Mouse (Mus musculus) forebrain, embryonic 10.5 days (tissue): ENCODE measurements around the gene Tm4sf19. TPM values are rescaled to one million over a fixed set of nuclear protein-coding genes. Genes with fewer than 3 reads are reported as not detected.

Source experiments
- DNase-seq: peaks from one replicate; pipeline ENCODE4 v3.0.0-alpha.2; 2017; ENCODE audit warnings: low spot score; ENCODE audit errors: extremely low spot score
- H3K27ac ChIP-seq: fragments of 300-500 bp; sonication (generic); 2 replicates; pipeline ENCODE4 v1.5.1; 2016; ENCODE audit warnings: mild to moderate bottlenecking
- H3K27me3 ChIP-seq: fragments of 300-500 bp; sonication (generic); 2 replicates; pipeline ENCODE4 v1.6.1; 2016; ENCODE audit warnings: mild to moderate bottlenecking; ENCODE audit not compliant: poor library complexity, severe bottlenecking
- H3K36me3 ChIP-seq: fragments of 300-500 bp; sonication (generic); replicated peaks from 2 replicates; pipeline ENCODE4 v1.6.1; 2016; ENCODE audit warnings: mild to moderate bottlenecking, moderate library complexity
- H3K4me1 ChIP-seq: fragments of 300-500 bp; sonication (generic); 2 replicates; pipeline ENCODE4 v1.6.1; 2016
- H3K4me3 ChIP-seq: fragments of 300-500 bp; sonication (generic); 2 replicates; pipeline ENCODE4 v1.5.1; 2016; ENCODE audit warnings: mild to moderate bottlenecking, moderate library complexity
- H3K9me3 ChIP-seq: fragments of 300-500 bp; sonication (generic); 2 replicates; pipeline ENCODE4 v1.6.1; 2016; ENCODE audit warnings: mild to moderate bottlenecking, moderate library complexity
- WGBS: fragments of 180-500 bp; shearing (Covaris S2); methylation state at CpG from one replicate; pipeline ENCODE4 v1.1.7; 2016; 5-methylcytosine and 5-hydroxymethylcytosine counted together
- polyA plus RNA-seq: library from polyadenylated mRNA; unstranded; fragments of >200 nt; fragmentation: Nextera tagmentation; extraction: Ambion mirVana; gene quantifications from 2 replicates; pipeline ENCODE4 v1.2.1, GENCODE M21; 2016

Gene Tm4sf19
- polyA plus RNA-seq, 1 experiment from 2014 or later, result not detected

DNA sequence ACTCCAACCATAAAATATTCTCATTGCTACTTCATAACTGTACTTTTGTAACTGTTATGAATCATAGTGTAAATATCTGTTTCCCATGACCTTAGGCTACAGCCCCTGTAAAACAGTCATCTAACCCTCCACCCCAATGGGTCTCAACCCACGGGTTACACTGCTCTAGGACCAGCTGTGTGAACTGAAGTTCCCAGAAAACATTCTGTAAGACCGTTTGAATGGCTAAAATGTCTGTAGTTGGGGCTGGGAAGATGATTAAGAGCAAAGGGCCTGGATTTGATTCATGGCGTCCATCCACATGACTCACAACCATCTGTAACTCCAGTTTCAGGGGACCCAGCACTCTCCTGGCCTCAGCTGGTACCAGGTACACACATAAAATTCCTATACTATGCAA is 2.1 kb upstream of the Tm4sf19 start:
- DNase-seq, result no peak
- Histone ChIP-seq H3K4me3 (no peak overlapping the region), H3K27me3 (no peaks in the 10 kb centered on the region), H3K36me3 (peaks cover 9% of the 10 kb centered on the region), H3K27ac (no peak overlapping the region), H3K9me3 (no peaks in the 10 kb centered on the region), H3K4me1 (peaks cover 15% of the 10 kb centered on the region; the same call in 1 of the 2 replicates)
- 84% methylated on average over 3 of the region's 3 CpGs for WGBS

DNA sequence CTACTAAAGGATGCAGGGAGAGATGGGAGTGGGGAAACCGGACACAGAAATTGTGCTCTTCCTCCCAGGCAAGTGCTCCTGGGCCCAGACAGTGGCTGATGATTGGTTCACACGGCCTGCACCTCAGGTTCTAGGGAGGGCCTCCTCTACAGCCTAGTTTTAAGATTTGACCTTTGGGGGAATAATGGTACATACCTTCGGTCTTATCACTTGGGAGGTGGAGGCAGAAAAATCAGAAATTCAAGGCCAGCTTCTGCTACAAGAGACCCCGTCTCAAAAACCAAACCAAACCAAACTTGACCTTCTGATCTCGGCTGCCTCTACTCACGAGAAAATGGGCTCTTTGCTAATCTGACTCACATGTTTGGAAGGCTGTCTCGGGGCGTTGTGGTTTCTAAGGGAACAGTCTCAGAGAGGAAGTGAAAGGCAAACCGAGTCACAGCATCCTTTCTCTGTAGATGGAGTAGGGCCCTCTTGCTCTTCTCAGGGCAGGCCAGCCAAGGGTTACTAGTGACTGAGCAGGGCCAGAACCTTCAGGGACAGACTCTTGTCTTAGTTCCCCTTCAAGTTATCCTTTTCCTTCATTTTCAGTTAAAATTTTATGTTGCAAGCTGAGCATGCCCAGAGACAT is 1.1 kb downstream of the Tm4sf19 start:
- Histone ChIP-seq H3K36me3 (no peaks in the 10 kb centered on the region), H3K27ac (no peak overlapping the region), H3K4me1 (0 out of 2 replicates have a peak, but pooled peaks cover 2% of the 10 kb centered on the region), H3K9me3 (no peaks in the 10 kb centered on the region), H3K27me3 (no peaks in the 10 kb centered on the region), H3K4me3 (no peak overlapping the region)
- DNase-seq, result no peak
- 77% methylated on average over 9 of the region's 9 CpGs for WGBS

DNA sequence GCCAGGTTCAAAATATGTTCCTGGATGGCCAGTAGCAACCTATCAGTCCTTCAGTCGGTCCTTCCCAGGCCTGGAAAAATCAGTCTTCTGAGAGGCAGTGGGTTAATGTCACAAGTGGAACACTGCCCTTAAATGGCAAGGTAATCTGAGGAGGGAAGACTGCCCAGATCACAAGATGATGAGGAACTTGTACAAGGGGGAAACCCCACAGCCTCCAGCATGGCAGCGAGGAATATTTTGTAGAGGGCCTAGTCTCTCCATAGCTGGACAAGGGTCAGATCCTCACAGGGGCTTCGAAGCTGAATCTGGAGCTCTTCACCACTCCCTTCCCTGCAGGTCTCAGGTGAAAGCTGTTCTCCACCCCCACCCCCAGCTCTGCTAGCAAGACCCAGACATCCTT is 2.5 kb downstream of the Tm4sf19 start:
- no peak overlapping the region for H3K27ac ChIP-seq
- no peaks in the 10 kb centered on the region for H3K4me1 ChIP-seq
- no peak for DNase-seq
- H3K4me3 ChIP-seq, result no peak overlapping the region
- H3K9me3 ChIP-seq, result no peaks in the 10 kb centered on the region
- WGBS, result 91% methylated on average over 3 of the region's 3 CpGs
- no peaks in the 10 kb centered on the region for H3K27me3 ChIP-seq
- no peaks in the 10 kb centered on the region for H3K36me3 ChIP-seq

DNA sequence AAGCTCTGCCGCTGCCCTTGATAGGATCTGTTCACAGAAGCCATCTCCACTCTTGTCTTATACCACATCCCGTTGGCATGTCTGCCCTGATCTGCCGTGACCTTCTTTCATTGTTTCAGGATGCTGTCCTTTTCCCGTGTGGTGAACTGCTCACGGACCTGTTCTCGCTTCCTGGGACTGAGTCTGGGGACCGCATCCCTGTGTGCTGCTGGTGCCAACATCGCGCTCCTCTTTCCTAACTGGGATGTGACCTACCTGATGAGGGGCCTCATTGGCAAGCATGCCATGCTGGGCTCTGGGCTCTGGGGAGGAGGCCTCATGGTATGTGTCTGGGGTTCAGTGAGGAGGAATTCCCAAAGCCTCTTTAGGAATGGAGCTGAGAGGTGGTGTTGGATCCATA is 5.4 kb downstream of the Tm4sf19 start:
- Histone ChIP-seq H3K9me3 (no peaks in the 10 kb centered on the region), H3K4me1 (no peaks in the 10 kb centered on the region), H3K27ac (no peak overlapping the region), H3K4me3 (no peak overlapping the region), H3K36me3 (no peaks in the 10 kb centered on the region), H3K27me3 (no peaks in the 10 kb centered on the region)
- 91% methylated on average over 9 of the region's 9 CpGs for WGBS
- no peak for DNase-seq

DNA sequence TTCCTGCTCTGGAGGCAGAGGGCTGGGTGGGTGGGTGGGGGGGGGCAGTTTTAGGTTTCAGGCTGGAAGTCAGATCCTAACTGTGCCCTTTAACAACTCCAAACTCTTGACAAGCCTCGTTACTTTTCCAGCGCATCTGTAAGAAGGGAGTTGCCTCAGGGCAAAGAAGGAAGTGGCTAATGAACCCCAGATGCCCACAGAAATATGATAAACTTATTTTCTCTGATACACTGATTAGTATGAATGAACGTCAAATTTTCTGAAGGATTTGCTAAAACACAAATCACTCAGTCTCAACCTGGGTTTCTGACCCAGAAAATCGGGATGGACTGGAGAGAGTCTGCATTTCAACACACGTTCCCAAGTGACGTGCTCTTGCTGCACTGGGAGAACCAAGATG is 6.4 kb downstream of the Tm4sf19 start:
- Histone ChIP-seq H3K36me3 (no peaks in the 10 kb centered on the region), H3K4me1 (no peaks in the 10 kb centered on the region), H3K4me3 (no peak overlapping the region), H3K9me3 (no peaks in the 10 kb centered on the region), H3K27ac (no peak overlapping the region), H3K27me3 (no peaks in the 10 kb centered on the region)
- WGBS, result 78% methylated on average over 6 of the region's 6 CpGs
- DNase-seq, result no peak

DNA sequence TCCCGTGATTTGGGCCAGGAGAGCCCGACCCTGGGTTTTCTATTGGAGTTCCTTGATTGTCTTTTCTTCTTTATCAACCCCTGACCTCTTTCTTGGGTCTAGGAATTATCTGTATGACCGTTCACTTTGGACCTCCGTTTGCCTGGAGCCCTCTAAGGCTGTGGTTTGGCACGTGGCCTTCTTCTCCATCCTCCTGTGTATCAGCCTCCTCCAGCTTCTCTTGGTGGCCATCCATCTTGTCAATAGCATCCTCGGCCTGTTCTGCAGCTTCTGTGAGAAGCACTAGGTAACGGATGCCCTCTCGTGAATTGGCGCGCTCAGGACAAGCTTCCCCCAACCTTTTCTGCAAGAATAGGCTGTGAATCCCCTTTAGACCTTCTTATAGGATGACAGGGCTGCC is 7.4 kb downstream of the Tm4sf19 start:
- no peak overlapping the region for H3K4me3 ChIP-seq
- no peaks in the 10 kb centered on the region for H3K4me1 ChIP-seq
- H3K9me3 ChIP-seq, result no peaks in the 10 kb centered on the region
- H3K27me3 ChIP-seq, result no peaks in the 10 kb centered on the region
- no peak overlapping the region for H3K27ac ChIP-seq
- DNase-seq, result no peak
- H3K36me3 ChIP-seq, result no peaks in the 10 kb centered on the region
- WGBS, result 85% methylated on average over 10 of the region's 10 CpGs

DNA sequence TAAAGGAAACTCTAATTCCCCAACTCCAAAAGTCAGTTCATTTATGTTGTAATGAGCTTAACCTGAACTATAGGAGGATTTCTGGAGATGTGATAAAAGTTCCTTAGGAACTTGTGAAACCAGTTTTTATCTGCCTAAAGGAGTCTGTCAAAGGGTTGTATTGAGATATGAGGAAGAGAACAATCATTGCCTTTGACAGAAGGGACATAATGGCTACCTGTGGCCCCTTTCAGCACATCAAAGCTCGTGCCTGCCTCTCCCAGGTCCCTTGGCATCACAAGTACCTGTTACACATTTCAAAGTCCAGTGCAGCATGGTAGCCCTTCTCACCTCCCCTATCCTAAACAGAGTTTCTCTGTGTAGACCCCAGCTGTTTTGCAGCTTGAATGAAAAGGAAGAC is 17.2 kb downstream of the Tm4sf19 start:
- WGBS, result 55% methylated on average over 1 of the region's 1 CpGs
- no peak for DNase-seq
- Histone ChIP-seq H3K27me3 (no peaks in the 10 kb centered on the region), H3K36me3 (no peaks in the 10 kb centered on the region), H3K4me3 (no peak overlapping the region), H3K27ac (no peak overlapping the region), H3K9me3 (no peaks in the 10 kb centered on the region), H3K4me1 (peaks cover 14% of the 10 kb centered on the region)

DNA sequence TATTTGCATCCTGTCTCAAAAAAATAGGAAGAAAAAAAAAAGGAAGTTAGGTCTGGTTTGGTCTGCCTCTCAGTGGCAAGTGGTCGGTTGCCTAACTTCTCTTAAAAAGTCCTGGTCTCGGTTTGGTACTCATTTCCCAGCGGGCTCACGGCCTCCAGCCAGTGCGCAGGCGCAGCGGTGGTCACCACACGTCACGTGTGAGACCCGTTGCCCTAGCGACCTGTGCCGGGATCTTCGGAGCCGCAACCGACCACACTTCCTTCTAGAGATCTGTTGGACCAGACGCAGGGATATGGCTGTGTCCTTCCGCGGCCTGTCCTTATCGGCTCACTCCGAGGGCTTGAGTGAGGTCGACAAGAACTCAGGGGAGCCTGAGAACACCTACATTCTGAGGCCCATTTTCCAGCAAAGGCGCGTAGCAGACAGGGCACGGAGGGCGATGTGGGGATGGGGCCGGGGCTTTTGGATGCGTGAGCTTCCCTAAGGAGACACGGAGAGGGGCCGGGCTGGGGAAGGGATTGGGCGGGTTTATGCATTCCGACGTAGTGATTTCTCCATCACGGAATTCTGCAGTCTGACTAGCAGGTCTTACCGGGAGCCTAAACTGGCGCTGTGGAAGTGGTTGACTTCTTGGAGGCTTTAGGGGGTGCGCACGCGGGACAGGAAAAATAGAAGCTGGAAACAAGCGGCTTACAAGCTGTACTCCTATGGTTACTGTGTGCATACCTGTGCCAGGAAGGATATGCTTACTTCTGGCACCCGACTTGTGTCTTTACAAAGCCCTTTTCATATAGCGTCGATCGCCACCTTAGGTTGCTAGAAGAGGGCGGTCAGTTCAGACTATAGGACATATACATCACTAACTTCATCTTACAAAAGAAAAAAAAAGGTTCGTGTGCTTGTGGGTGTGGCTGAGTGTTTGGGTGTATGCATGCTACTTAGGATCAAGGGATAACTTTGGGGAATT is 19.5 kb downstream of the Tm4sf19 start, which contains the start of gene Tctex1d2:
Gene Tctex1d2 (plus strand): TSS at position 186 of the 967 bp plus-strand sequence.
- DNase-seq, result peak; percentile 95
- Histone ChIP-seq H3K27me3 (no peaks in the 10 kb centered on the region), H3K9me3 (no peaks in the 10 kb centered on the region), H3K4me3 (peak within 1 kb of the TSS; percentile 70), H3K36me3 (no peaks in the 10 kb centered on the region), H3K27ac (peak within 1 kb of the TSS; percentile 92), H3K4me1 (peaks cover 14% of the 10 kb centered on the region)
- WGBS, result under 1% methylated on average over 45 of the region's 45 CpGs

DNA sequence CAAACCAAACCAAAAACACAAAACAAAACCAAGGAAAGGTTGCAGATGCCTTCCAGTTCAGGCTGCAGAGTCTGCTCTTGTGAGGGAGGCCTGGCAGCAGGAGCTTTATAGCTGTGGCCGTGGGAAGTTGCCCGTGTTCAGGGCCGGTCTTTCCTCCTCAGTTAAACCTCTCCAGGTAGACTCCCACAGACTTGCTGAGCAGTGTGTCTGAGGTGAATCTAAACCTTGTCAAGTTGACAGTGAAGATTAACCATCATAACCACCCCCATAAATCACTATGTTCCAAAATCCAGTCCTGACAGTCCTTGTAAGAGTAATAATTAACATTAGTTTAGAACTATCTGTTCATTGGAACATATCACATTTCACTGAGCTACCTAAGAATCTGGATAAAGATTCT is 27.2 kb downstream of the Tm4sf19 start:
- 95% methylated on average over 3 of the region's 3 CpGs for WGBS
- no peak for DNase-seq
- Histone ChIP-seq H3K27ac (no peak overlapping the region), H3K27me3 (no peaks in the 10 kb centered on the region), H3K4me3 (no peak overlapping the region), H3K4me1 (peaks cover 27% of the 10 kb centered on the region), H3K36me3 (0 out of 2 replicates have a peak, but pooled peaks cover 5% of the 10 kb centered on the region), H3K9me3 (no peaks in the 10 kb centered on the region)

DNA sequence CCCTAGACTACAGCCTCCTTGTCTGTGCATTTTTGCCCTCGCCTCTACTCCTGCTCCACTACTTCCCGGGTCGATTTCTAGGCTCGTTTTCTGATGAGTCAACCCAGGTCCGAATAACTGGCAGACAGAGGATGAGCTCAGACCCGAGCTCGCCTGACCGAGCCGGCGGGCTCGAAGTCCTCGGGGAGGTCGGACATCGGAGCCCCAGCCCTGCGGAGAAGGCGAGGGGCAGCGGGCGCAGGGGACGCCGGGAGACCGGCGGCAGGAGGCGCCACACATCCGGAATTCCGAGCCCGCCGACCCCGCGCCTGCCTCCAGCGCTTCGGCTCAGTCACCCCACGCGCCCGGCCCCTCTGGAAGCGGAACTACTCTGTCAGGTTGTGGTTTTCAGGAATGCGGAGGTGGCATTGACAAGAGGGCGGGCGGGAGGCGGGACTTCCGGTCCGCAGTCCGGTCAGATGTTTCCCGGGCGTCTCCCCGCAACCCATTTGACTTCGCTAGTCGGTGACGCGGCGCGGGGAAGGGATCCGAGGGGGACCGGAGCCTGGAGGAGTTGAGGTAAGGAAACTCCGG is 30.3 kb downstream of the Tm4sf19 start, which contains the start of gene Pcyt1a:
Gene Pcyt1a (plus strand): TSS at position 448 of the 573 bp plus-strand sequence.
- DNase-seq, result peak; percentile 93
- under 1% methylated on average over 54 of the region's 54 CpGs for WGBS
- H3K4me1 ChIP-seq, result peaks cover 27% of the 10 kb centered on the region
- H3K36me3 ChIP-seq, result 0 out of 2 replicates have a peak, but pooled peaks cover 5% of the 10 kb centered on the region
- H3K4me3 ChIP-seq, result peak within 1 kb of the TSS; percentile 78
- no peaks in the 10 kb centered on the region for H3K27me3 ChIP-seq
- H3K9me3 ChIP-seq, result no peaks in the 10 kb centered on the region
- H3K27ac ChIP-seq, result peak within 1 kb of the TSS; percentile 93

DNA sequence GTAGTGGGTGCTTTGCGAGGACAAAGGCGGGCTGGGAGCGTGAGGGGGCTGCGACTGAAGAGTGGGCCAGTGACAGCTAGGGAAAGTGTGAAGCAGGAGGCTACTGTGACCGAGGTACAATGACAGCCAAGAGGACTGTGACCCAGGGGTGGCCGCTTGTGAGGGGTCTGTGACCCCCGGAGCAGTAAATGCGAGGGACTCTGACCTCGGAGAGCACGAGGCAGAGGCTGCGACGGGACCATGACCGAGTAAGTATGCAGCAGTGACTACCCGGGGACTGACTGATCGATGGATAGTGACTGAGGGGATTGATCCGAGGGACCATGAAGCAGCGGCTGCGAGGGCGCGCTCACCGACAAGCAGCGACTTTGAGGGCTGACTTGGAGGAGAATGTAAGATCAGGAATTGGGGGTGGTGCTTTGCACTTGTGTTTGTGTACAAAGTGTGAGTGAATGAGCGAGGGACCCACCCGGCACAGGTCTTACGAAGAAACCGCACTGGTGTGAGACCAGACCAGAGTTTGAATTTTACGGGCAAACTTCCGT is 30.8 kb downstream of the Tm4sf19 start:
- Histone ChIP-seq H3K9me3 (no peaks in the 10 kb centered on the region), H3K27ac (peak overlapping the region; percentile 93), H3K4me1 (peaks cover 27% of the 10 kb centered on the region), H3K27me3 (no peaks in the 10 kb centered on the region), H3K4me3 (peak overlapping the region; percentile 78), H3K36me3 (0 out of 2 replicates have a peak, but pooled peaks cover 5% of the 10 kb centered on the region)
- no peak for DNase-seq
- WGBS, result 3% methylated on average over 28 of the region's 28 CpGs

DNA sequence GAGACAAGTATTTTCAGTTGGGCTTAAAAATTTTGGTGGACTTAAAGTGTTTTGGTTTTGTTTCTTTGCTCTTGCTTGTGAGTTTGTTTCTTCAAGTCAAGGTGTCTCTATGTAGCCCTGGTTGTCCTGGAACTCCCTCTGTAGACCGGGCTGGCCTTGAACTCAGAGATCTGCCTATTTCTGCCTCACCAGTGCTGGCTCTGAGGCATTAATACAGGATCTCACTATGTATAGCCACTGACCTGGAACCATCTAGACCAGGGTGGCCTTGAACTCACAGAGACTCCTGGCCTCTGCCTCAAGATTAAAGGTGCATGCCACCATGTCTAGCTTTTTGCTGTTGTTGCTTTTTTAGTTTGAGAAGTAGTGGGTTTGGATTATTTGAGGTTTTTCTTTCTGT is 31.6 kb downstream of the Tm4sf19 start:
- H3K4me3 ChIP-seq, result peak overlapping the region; percentile 78
- WGBS, result 91% methylated on average over 1 of the region's 1 CpGs

More for the DNA sequence above, 31.6 kb downstream of the Tm4sf19 start:
- Histone ChIP-seq H3K27me3 (no peaks in the 10 kb centered on the region), H3K36me3 (no peaks in the 10 kb centered on the region), H3K27ac (no peak overlapping the region), H3K4me1 (peaks cover 27% of the 10 kb centered on the region), H3K9me3 (no peaks in the 10 kb centered on the region)
- no peak for DNase-seq
